Mouse (Mus musculus) heart, postnatal 25 days (tissue): ENCODE measurements at regions not wholly inside any gene's neighbourhood (a gene's known extent, or its start where the extent isn't known, plus 50 kb on each side); places are given as distances from the start of the nearest gene placed in this dataset.

Experiments
- DNase-seq: peaks from one replicate; pipeline ENCODE4 v3.0.0; 2022; ENCODE audit warnings: low spot score
- intact Hi-C: fragments of 180-260 bp; cut with DNase I; formaldehyde crosslinking; loops from one replicate; pipeline ENCODE4 v1.15.1; 2025

DNA sequence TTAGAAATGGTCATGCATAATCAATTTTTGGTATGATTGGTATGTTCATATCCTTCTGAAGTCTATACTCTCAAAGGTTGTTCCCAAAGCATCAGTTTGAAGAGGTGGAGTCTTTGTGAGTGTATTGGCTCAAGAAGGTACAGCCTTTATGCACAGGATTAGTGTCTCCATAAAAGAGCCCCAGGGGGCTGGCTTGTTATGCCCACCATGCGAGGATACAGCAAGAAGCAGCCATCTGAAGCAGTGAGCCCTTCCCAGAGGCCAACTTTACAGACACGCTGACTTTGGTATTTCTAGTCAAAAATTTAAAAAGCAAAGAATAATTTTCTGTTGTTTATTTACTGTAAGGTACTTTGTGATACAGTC is 157.1 kb downstream of the Emp1 start:
- intact Hi-C loops: no loop called here
- no peak for DNase-seq

- no peak for DNase-seq
- intact Hi-C loops: loop anchor here (10.0 kb wide), 1 partner anchor 304 kb away; no protein-coding TSS in a partner anchor
These were observed 158.5 kb downstream of the Emp1 start for GRCm38 (mm10) chr6:135520868-135521267.

- intact Hi-C loops: loop anchor here (10.0 kb wide), 1 partner anchor 300 kb away; no protein-coding TSS in a partner anchor
- DNase-seq: no peak
These were observed 162.5 kb downstream of the Emp1 start for GRCm38 (mm10) chr6:135524886-135525285.

- DNase-seq: no peak
- intact Hi-C loops: loop anchor here (10.0 kb wide), 1 partner anchor 299 kb away; no protein-coding TSS in a partner anchor
These were observed 163.5 kb downstream of the Emp1 start for GRCm38 (mm10) chr6:135525841-135526327.

DNA sequence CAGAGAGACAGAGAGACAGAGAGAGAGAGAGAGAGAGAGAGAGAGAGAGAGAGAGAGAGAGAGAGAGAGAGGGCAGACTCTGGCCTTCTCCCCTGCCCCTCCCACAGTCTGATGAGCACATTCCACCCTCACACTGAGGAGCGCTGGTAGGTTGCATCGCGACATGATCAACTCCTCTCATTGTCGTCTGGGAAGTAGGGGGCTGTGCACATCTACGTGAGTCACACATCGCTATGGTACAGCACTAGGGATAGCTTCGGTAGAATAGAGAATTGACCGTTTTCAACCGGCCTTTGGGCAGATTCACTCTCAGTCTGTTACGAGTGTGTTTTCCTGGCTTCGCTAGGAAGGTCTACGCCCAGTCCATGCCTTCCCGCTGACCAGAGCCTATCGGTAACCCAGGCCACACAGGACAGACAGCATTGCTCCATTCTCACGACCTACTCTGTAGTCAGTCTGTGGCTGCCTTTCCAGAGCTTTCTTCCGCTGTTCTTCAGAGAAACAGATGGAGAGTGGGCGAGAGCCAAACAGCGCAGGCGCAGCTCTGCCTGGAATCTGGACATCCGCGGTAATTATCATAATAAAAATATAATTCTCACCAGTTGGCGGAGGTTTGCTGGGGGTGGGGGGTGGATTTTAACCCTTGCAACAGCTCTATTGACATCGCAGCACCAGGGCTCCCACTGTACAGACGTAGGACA is 164.3 kb downstream of the Emp1 start:
- intact Hi-C loops: loop anchor here (10.0 kb wide), 1 partner anchor 298 kb away; no protein-coding TSS in a partner anchor
- no peak for DNase-seq

GRCm38 (mm10) chr6:135527879-135528278 is 165.5 kb downstream of the Emp1 start:
- intact Hi-C loops: loop anchor here (10.0 kb wide), 1 partner anchor 297 kb away; no protein-coding TSS in a partner anchor
- DNase-seq: no peak

GRCm38 (mm10) chr6:135539791-135540646 is 177.7 kb downstream of the Emp1 start:
- DNase-seq: no peak
- intact Hi-C loops: no loop called here

- intact Hi-C loops: no loop called here
- DNase-seq: no peak
These were observed 179.2 kb downstream of the Emp1 start for GRCm38 (mm10) chr6:135541566-135541965.

DNA sequence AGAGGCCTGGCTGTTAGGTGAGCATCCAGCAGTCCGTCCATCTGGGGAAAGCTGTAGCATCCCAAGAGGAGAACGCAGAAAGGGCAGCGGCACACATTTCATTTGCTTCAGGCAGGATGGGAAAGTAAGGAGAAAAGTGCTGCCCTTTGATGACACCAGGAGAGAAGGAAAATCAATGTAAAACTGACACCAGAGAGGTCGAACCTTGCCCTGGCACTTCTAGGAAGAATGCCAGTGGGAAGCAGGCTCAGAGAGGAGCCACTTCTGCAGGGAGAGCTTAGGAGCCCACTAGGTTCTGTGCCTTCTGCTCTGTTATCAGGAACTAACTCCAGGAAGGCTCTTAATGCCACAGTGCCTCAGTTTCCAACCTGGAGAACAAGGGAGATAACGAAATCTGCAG is 180.0 kb downstream of the Emp1 start:
- intact Hi-C loops: no loop called here

GRCm38 (mm10) chr6:135543390-135543789 is 181.0 kb downstream of the Emp1 start:
- intact Hi-C loops: no loop called here
- DNase-seq: no peak

More for the DNA sequence above, 180.0 kb downstream of the Emp1 start:
- no peak for DNase-seq

- intact Hi-C loops: no loop called here
- no peak for DNase-seq
These were observed 181.5 kb downstream of the Emp1 start for GRCm38 (mm10) chr6:135543863-135544262.

- intact Hi-C loops: no loop called here
- DNase-seq: no peak
These were observed 188.1 kb downstream of the Emp1 start for GRCm38 (mm10) chr6:135550368-135550950.

- no peak for DNase-seq
- intact Hi-C loops: no loop called here
These were observed 190.1 kb downstream of the Emp1 start for GRCm38 (mm10) chr6:135552396-135552795.

DNA sequence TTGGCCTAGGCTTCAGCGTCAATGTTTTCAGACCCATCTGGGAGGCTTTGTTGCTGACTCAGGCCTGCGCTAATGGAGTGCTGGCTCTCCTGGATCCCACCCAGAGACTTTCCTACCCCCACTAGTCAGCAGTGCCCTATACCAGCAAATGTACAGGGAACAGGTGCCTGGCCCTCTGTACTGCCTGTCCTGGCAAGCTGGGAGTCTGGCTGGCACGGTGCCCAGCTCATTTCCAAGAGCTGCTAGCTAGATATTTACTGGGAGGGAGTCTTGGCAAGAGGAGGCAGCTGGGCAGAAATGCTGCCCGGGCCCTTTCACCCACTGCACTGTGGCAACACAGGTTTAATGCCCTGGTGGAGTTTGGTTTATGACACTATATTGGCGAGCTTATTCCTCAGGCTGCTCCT is 197.2 kb downstream of the Emp1 start:
- intact Hi-C loops: no loop called here
- DNase-seq: peak; percentile 55

GRCm38 (mm10) chr6:135562267-135562666 is 199.9 kb downstream of the Emp1 start:
- intact Hi-C loops: no loop called here
- no peak for DNase-seq

DNA sequence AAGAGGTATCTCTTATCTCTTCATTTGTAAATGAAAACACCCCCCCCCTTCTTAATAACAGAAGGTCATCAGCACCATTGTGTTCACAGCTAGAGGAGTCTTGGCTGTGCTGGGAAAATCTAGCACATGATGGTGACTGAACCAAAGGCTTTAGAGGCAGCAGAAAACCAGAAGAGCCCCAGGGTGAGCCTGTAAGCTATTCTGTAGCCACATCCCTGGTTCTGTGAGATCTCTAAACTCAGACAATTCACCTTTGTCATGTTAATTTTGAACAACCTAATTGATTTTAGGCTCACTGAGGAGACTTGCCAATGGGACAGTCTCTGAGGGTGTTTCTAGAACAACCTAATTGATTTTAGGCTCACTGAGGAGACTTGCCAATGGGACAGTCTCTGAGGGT is 201.4 kb downstream of the Emp1 start:
- intact Hi-C loops: no loop called here
- no peak for DNase-seq

- intact Hi-C loops: no loop called here
- no peak for DNase-seq
These were observed 206.7 kb downstream of the Emp1 start for GRCm38 (mm10) chr6:135569086-135569485.

GRCm38 (mm10) chr6:135575294-135575693 is 212.9 kb downstream of the Emp1 start:
- no peak for DNase-seq
- intact Hi-C loops: no loop called here

- intact Hi-C loops: no loop called here
These were observed 216.4 kb downstream of the Emp1 start for GRCm38 (mm10) chr6:135578728-135579127.

GRCm38 (mm10) chr6:135582567-135582966 is 220.2 kb downstream of the Emp1 start:
- no peak for DNase-seq
- intact Hi-C loops: no loop called here

More at GRCm38 (mm10) chr6:135578728-135579127, 216.4 kb downstream of the Emp1 start:
- no peak for DNase-seq
